Mouse (Mus musculus): Measurements from ENCODE around the gene Rnf216.

The Rnf216 gene

GRCm38 (mm10) chr5:142961881-142962443, 150.8 kb downstream of the Rnf216 start:
- DNase-seq (ENCODE audit: low read depth, low spot score): no peak

DNA sequence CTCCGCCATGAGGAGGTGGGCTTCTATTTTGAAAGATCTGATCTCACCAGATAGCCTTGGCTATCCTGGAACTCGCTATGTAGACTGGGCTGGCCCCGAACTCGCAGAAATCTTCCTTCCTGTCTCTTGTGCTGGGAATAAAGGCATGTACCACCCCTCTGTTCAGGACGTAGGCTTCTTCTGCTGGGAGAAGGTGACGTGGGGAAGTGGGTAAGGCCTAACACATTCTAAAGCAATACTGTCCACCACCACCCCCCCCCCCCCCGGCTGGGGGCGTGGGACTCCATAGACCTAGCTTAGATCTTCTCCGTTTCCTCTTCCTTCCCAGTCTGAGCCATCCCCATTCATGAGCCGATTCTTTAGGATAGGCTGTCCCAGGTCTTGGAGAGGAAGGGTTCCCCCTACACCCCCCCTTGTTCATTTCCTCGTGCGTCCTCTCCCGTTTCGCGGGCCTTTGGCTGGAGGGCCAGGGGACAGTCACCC, 151.4 kb downstream of the Rnf216 start:
- no peak for DNase-seq (ENCODE audit: low read depth, low spot score)

- DNase-seq (ENCODE audit: low read depth, low spot score): peak; percentile 36
Observed at GRCm38 (mm10) chr5:142960775-142961271, 152.0 kb downstream of the Rnf216 start.

GRCm38 (mm10) chr5:142959576-142960556, 152.9 kb downstream of the Rnf216 start, which contains the start of gene Fscn1:
Gene Fscn1 (plus strand): TSS chr5:142960343.
- DNase-seq (ENCODE audit: low read depth, low spot score): peak; percentile 64

DNA sequence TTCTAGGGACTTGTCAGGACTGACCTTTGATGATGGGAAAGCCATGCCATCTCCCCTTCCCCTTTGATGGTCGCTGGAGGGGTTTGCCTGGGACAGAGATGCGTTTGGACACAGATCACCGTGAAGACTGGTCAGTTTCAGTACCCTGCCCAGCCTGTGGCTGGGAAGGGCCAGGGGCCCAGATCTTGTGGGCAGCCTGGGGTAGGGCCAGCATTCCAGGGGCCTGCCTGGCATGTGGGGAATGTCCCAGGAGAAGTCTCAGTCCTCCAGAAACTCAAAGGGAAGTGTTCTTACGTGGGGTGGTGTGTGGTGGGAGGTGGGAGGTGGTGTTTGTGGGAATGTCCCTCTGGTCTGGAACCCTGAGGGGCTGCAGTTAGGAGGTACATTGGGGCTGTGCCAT, 153.6 kb downstream of the Rnf216 start:
- no peak for DNase-seq (ENCODE audit: low read depth, low spot score)

GRCm38 (mm10) chr5:142958464-142958863, 154.3 kb downstream of the Rnf216 start:
- DNase-seq (ENCODE audit: low read depth, low spot score): no peak

DNA sequence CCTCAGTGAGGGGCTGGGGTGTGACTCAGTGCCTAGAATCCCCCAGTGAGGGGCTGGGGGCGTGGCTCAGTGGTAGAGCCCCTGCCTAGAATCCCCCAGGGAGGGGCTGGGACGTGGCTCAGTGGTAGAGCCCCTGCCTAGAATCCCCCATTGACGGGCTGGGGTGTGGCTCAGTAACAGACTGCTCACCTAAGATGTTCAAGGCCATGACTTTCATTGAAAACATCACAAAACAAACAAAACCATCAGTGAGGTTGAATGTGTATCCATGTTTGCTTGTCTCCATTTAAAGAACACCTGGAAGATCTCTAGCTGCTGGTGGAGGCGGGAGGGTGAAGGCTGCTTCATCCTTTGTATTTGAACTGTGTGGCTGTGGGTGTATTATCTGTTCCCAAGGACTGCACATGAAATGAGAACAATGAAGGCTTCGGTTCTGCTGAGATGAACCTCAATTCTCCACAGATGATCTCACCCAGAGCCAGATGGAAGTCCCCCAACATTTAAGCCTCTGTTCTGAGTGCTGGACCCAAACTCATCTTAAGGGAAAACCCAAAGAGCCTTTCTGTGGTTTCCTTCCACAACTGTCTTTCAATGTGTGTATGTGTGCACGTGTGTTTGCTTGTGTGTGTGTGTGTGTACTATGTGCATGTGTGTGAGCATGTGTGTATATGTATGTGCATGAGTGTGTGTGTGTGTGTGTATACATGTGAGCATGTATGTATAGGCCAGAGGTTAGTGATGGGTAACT, 155.7 kb downstream of the Rnf216 start:
- DNase-seq (ENCODE audit: low read depth, low spot score): no peak

- DNase-seq (ENCODE audit: low read depth, low spot score): no peak
Observed at GRCm38 (mm10) chr5:142953641-142954040, 159.2 kb downstream of the Rnf216 start.

GRCm38 (mm10) chr5:142950405-142950804, 162.4 kb downstream of the Rnf216 start:
- DNase-seq (ENCODE audit: low read depth, low spot score): no peak

GRCm38 (mm10) chr5:142949580-142949979, 163.2 kb downstream of the Rnf216 start:
- DNase-seq (ENCODE audit: low read depth, low spot score): no peak

GRCm38 (mm10) chr5:142947460-142947859, 165.3 kb downstream of the Rnf216 start:
- DNase-seq (ENCODE audit: low read depth, low spot score): no peak

GRCm38 (mm10) chr5:142944979-142945682, 167.7 kb downstream of the Rnf216 start:
- no peak for DNase-seq (ENCODE audit: low read depth, low spot score)
